Mouse (Mus musculus): ENCODE data around the gene Lrrc55.

Gene Lrrc55

DNA sequence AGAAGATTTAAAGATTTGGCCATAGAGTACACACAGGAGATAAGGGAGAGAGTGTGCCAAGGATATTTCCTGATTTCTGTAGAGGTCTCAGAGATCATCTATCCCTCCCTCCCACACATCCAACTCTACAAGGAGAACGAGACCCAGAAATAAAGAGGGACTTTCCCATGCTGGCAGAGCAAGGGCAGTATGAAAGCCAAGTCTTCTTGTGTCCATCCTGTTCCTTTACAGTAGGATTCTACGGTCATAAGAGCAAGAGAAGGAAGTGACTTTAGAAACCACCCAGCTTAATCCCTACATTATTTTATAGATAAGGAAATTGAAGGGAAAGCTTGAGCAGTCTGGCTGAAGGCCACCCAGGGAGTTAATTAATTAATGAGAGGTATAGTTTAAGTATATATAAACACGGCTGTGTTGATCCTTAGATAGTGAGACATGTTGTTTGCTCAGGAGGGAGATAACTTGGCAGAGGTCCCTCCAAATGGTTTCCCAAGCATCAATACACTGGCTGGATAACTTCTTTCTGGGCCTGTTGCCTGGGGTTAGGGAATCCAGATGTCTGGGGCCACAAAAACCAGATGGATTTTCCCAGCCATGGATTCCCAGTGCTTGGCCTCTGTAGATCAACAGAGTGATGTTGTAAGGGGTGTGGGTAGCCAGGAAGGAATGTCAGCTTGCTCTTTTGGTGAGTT is 24.8 kb downstream of the Lrrc55 start:
- peak; percentile 5 to 49 for DNase-seq (ENCODE audit: low spot score in 2 of 2)

DNA sequence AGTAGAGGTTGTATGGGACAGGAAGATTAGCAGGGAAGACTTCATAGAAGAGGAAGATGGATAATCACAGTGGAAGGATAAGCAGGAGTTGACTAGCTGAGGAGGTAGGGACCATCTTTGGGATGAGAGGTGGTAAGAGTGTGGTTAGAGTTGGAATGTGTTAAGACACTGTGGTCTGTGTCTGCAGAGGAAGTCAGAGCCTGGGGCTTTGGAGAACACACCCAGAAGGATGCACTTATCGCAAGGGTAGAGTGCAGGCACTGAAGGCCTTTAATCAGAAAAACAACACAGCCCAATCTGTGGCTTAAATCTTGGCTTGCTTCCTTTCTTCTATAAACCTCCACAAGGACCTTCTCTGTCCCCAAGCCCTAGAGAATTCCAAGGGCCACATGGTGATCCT is 28.7 kb downstream of the Lrrc55 start:
- DNase-seq (ENCODE audit: low spot score in 2 of 2), result no peak

DNA sequence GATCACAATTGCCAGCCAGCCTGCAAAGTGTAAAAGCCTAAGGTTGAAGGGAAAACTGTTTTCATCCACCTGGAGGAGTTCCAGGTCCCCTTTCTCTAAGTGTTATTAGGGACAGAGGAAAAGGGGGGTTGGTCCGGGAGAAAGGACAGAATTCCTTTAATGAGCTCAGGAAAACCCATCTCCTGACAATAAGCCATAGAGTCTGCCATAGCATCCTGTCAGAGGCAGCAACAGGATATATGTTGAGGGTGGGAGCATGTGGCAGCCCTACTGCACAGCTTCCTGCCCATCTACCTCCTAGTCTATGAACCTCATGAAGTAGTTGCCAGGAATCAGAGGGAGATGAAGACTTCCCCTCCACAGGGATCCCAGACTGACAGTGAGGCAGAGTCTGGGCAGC is 29.4 kb downstream of the Lrrc55 start:
- no peak for DNase-seq (ENCODE audit: low spot score in 2 of 2)

DNA sequence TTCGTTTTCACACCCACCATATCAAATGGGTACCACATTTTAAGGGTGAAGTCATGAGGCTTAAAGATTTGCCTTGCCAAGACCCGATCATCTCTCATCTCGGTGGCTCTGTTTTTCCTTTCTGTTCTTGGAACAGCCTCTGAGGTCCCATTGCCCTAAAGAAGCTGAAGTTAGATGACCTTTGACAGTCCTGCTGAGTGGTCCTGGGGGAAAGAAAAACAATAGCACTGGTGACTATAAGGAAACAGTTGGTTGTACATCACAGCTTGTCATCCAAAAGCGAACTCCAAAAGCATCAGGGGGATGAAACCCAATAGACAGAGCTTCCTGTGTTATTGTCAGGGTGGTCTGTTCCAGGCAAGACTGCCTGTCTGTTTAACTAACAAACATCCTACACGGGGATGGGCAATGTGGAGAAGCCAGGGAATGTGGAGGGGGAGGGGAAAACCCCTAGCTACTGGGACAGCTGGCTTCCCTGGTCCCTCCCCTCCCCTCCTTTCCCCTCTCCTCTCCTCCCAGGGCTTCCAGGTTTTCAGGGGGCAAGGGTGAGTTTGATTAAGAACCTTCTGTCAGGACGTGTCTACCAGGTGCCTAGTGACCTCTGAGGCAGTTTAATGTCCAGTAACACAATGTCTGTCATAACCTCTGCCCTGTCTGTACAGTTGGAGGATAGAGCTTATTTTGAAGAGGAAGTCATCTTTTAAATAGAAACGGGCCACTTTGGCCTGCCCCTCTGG is 33.5 kb downstream of the Lrrc55 start:
- no peak for DNase-seq (ENCODE audit: low spot score in 2 of 2)

DNA sequence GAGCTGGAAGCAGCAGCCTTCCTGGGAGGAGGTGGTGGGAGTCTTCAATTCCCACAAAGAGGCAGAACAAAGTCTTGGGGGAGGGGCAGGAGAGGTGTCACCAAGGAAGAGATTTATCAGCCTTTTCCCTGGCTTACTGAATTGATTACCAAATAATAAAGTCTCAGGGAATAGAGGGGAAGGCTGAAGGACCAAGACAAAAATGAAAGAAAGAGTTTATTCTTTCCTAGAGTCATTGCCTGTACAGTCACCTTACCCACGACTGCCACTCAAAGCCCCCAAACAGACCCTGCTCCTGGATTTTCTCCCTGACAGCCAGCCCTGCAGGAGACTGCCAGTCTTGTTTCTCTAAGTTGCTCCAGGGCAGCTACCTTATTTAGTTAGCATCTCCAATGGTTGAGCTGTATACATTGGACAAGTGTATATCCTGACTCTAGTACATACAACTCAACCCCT is 35.3 kb downstream of the Lrrc55 start:
- DNase-seq (ENCODE audit: low spot score in 2 of 2), result no peak

DNA sequence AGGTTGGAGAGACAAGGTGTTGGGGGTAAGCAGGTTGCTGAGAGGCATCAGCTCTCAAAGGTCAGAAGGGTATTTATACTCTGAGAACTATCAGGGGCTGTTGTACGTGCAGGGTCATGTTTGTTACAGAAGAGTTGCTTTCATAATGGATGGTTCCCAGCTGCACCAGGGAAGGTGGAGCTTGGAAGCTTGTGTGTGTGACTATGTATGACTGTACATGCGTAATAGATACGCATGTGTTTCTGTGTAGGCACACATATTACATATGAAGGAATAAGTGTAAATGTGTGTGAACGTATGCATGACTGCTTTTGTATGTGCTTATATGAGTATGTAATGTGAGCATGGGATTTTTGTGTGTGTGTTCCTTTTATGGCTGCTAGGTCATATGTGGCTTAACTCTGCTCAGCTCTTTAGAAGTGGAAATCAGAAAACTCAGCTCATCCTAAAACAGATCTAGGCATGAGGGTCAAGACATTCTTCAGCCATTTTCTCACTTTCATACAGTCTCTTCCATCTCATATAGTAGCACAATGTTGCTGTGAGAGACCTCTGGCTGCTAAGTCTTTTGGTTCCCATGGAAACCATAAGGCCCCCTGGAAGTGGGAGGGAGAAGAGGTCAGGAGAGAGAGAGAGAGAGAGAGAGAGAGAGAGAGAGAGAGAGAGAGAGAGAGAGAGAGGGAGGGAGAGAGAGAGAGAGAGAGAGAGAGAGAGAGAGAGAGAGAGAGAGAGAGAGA is 35.9 kb downstream of the Lrrc55 start:
- no peak for DNase-seq (ENCODE audit: low spot score in 2 of 2)

DNA sequence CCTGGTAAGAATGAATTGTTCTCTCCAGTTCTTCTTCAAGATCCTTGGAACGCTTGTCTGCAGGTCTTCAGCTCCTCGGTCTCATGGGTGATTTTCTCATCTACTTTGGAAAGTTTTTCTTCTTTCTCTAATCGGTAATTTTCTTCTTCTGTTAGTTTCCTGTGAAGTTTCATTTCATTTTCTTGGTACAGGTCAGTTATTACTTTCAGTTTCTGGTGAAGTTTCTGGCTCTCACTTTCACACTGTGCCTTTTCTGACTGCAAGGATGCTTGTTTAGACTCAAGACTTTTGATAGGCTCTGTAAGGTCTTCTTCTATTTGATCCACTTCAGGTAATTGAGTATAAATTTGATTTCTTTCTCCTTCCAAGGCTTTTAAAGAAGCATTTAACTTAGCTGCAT is 39.6 kb downstream of the Lrrc55 start:
- DNase-seq (ENCODE audit: low spot score in 2 of 2), result no peak

DNA sequence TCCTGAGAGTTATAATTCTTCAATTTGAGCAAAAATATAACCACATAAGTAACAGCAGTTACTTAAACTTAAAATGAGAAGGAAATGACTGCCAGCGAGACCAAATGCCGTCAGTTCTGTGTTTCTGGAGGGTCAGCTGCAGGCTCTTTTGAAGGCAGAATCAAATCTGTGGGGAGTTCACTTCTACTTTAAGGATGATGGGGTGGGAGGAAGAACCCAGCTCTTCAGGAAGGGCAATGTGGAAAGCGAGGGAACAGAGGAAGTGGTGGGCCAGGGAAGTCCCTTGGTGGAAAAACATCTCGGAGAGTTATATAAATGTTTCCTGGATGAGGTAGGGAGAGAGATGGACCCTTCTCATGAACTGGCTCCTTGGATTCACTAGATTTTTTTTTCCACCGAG is 40.9 kb downstream of the Lrrc55 start:
- DNase-seq (ENCODE audit: low spot score in 2 of 2), result no peak

DNA sequence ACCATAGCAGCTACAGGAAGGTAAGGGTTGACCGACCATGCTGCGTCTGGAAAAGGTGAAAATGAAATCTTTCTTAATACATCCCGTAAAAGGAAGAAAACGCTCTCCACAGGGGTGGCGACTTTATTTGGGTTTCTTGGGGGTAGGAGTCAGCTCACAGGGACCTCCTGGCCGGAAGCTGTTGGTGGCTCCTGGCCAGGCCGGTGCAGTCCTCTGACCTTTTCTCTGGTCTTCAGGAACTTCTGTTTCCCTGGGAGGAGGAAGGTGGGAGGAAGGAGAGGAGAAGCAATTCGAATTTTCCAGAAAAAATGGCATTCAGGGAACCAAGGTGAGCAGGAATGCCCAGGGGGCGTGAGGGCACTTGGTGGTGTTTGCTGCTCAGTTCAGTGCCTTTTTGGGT is 41.7 kb downstream of the Lrrc55 start:
- no peak for DNase-seq (ENCODE audit: low spot score in 2 of 2)

DNA sequence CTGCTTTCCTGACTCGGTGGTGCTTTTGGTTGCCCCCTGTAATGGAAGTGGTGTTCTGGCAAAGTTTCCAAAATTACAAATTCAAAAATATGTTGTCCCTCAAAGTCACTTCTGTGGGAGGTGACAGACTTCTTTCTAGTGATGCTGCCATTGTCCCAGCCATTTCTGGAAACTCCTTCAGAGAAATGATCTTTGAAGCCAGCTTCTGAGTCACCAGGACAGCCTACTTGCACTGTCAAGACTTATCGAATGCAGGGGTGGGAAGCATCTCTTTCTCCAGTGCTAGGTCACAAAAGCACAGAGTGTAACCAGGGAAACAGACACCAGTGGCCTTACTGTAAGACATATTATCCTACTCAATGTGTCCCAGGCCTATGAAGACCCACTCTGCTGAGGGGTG is 45.8 kb downstream of the Lrrc55 start:
- DNase-seq (ENCODE audit: low spot score in 2 of 2), result no peak

DNA sequence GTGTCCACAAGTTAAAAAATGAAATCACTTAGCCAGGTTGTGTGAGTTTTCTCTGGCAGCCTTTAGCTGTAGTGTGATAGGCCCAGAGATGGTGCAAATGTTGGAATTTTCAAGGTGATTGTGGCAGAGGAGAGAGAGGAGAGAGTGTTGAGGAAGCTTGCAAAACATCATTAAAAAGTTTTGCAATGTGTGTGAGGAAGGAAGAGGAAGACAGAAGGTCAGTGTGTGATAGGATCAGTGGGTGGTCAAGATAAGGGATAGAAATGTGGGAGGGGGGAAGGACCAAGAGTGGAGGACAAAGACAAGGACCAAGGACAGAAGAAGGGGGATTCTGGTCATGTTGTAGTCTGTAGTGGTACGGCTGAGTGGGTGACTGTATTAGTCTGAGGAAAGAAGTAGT is 46.6 kb downstream of the Lrrc55 start:
- DNase-seq (ENCODE audit: low spot score in 2 of 2), result no peak

DNA sequence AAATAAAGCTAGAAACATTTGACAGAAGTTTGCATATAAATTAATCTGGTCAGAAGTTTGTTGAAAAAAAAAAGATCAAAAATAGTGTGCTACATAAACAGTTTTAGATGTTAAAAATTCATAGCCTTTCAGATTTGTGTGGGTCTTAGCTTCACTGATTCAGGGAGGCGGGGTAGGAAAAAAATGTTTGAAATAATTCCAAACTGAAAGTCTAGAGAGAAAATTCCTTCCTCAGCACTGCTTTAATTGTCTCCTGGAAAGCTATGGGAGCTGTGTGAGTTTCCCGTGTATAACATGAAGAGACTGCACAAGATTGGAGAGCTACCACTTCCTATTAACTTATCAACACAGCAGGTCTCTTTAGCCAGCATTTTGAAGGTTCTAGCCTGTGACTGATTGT is 49.5 kb downstream of the Lrrc55 start:
- DNase-seq (ENCODE audit: low spot score in 2 of 2), result no peak

DNA sequence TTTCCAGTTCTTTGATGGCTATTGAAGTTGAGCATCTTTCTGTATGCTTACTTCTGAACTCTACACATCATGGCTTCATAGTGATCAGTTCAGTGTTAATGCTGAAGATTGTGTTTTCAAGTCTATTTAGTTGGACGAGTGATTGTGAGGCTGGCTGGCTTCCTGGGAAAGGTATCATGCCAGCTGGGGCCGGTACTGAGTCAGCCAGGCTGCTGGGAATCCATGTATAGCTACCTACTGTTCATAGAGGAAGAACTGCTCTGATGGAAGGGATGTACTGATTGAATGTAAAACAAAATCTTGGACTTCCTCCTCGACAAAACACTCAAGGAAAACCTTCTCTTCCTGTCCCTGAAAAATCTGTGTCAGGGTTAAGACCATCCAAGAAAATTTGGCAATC is 51.7 kb downstream of the Lrrc55 start:
- no peak for DNase-seq (ENCODE audit: low spot score in 2 of 2)

DNA sequence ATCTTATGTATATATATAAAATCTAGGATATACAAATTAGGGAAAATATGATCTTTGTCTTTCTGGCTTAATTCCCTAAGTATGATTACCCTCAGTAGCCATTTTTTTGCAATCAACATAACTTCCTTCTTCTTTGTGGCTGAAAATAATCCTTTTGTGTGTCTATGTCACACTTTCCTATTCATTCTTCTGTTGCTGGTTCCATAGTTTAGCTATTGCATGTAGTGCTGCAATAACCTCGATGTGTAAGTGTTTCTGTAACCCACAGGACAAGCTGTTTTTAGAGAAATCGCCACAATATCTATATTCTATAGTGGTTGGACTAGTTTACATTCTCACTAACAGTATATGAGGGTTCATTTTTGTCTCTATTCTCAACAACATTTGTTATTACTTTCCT is 52.1 kb downstream of the Lrrc55 start:
- no peak for DNase-seq (ENCODE audit: low spot score in 2 of 2)

DNA sequence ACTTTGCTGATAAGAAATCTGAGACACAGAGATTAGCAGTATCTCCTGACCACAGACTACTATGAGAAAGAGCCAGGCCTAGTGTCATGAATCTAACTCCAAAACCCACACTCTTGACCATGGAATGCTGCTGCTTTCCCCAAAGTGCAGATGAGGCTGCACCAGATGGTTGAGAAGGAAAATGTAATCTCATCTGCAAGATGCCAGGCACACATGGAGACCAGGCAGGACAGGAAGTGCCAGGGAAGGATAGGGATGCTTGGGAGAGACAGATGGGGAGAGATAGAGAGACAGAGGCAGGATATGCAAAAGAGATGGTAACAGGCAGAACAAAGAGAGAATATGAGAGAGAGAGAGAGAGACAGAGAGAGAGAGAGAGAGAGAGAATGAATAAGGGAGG is 56.2 kb downstream of the Lrrc55 start:
- DNase-seq (ENCODE audit: low spot score in 2 of 2), result no peak

DNA sequence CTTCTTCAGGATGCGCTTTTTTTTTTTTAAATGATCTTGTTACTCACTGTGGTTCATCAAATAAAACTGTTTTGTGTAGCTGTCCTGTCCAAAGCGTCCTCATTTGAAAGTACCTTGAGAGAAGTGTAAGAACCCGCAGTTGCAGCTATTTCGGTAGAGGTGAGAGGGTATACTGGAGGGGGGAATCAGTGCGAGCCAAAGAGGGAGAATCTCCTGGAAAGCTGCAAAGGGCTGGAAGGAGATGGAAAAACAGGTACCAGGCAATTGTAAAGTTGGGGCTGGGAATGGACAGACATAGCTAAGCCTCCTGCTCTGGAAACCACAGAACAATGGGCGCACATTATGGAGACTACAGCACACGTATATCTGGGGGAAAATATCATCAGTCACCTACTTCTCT is 57.2 kb downstream of the Lrrc55 start:
- no peak for DNase-seq (ENCODE audit: low spot score in 2 of 2)

DNA sequence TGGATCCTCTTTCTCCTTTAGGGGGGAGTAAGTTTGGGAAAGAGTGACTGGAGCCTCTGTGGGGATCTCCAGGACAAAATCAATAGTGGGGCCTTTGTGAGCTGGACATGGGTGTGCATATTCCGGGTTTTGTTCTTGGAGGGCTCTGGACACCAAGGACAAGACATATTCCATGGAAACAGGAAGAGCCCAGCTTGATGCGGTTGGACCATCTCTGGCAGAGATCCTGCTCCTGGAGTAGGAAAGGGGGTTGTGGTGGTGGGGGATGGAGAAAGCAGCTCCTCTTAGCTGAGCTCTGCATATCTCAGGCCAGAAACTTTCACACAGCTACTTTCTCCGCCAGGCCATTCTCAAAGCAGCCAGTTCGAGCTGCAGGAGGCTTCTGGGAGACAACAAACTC is 57.6 kb downstream of the Lrrc55 start:
- DNase-seq (ENCODE audit: low spot score in 2 of 2), result no peak

DNA sequence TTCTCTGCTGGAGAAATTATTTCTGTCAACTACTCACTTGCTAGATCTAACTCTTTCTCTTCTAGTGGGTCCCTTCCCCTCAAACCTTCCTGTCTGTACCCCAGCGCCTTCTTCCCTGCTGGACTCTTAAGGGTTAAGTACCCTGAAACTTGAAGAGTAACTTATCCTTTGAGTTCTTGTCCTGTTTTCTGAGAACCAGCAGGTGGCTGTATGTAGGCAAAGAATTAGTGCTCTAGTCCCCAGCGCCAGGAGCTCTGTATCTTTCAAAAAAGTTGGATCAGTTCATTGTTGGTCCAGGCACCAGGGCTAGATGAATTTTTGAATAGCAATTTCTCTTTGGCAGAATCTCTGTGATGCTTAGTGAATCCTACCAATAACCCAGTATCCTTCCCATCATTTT is 58.9 kb downstream of the Lrrc55 start:
- no peak for DNase-seq (ENCODE audit: low spot score in 2 of 2)

DNA sequence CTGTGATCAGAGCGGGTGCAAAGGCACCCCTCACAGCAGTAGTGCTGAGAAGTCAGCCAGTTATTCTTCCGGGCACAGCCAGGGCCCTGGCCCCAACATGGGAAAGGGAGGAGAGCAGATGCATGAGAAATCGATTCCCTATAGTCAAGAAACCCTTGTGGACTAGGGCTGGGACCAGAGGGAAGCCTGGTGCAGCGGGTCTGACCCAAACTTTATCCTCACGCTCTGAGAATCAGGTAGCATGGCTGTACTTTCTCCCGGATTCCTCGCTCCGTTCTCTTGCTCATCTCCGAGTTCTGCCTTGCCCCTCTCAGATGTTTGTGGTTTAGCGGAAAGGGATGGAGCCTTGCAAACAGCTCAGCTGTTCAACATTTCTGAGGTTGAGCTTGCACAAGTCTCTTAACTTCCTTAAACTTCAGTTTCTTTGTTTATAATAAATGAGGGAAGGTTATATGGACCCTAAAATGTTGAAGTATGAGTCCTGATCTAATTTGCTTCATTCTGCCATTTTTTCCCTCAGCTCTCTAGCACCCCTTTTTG is 59.3 kb downstream of the Lrrc55 start:
- DNase-seq (ENCODE audit: low spot score in 2 of 2), result no peak

DNA sequence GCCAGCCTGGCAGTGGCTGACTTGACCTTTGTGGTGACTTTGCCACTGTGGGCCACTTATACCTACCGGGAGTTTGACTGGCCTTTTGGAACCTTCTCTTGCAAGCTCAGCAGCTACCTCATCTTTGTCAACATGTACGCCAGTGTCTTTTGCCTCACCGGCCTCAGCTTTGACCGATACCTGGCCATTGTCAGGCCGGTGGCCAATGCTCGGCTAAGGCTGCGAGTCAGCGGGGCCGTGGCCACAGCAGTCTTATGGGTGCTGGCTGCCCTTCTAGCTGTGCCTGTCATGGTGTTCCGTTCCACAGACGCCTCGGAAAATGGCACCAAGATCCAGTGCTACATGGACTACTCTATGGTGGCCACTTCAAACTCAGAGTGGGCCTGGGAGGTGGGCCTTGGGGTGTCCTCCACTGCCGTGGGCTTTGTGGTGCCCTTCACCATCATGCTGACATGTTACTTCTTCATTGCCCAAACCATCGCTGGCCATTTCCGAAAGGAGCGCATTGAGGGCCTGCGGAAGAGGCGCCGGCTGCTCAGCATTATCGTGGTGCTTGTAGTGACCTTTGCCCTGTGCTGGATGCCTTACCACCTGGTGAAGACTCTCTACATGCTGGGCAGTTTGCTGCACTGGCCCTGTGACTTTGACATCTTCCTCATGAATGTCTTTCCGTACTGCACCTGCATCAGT is 60.0 kb downstream of the Lrrc55 start:
- no peak for DNase-seq (ENCODE audit: low spot score in 2 of 2)

DNA sequence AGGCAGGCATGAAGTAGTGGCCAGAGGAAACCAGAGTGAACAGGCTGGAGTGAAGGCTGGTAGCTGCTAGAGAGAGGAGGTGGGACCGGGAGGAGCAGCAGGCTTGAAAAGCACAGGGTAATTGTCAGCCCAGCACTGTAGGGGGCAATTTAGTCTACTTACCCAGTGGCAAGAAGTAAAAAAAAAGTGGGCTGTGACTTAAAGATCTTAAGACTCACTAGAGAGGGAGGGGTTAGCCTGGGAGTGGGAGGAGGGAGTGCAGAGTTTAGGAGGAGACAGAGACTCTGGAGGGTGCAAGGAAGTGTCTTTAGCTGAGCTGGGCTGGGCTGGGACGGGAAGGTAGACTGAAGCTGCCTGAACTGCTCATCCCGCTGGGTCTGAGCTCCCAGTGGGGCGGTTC is 60.9 kb downstream of the Lrrc55 start, which contains the start of gene Aplnr:
TSS of gene Aplnr (plus strand) at position 137 of the 400 bp plus-strand sequence.
- DNase-seq (ENCODE audit: low spot score in 2 of 2), result no peak

DNA sequence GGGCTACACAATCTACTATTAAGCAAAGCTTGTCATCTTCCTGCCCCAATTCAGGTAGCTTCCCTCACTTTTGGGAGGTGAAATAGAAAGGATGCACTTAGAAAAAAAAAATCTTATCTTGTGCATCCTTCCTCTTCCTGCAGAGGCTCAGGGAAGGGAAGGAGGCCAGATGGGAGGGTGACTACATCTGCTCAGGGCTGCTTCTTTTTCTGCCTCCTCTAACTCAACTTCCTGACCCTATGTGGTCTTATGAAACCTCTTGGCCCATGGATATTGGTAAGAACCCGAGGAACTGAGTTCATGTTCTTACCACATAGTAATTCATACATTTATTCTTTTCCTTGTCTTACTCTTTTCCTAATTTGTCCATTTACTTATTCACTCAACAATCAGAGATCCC is 61.9 kb downstream of the Lrrc55 start:
- DNase-seq (ENCODE audit: low spot score in 2 of 2), result no peak

Measured in urinary bladder, postnatal 36 days (tissue).